Mouse (Mus musculus) bone marrow, adult 2 months (tissue): ENCODE results near the gene Abcg1.

ENCODE experiments used
- CTCF ChIP-seq: fragments of 200-500 bp; IDR thresholded peaks from 2 replicates; pipeline ENCODE4 v1.5.1; 2011; ENCODE audit warnings: low read length, control low read depth; ENCODE audit not compliant: control insufficient read depth, insufficient read depth
- POLR2A ChIP-seq: fragments of 200-500 bp; IDR thresholded peaks from 2 replicates; pipeline ENCODE4 v1.6.1; 2011; ENCODE audit warnings: low read depth, mild to moderate bottlenecking, control low read depth, low read length, borderline replicate concordance; ENCODE audit not compliant: control insufficient read depth

GRCm38 (mm10) chr17:31094781-31095180 is 37.3 kb downstream of the Abcg1 start:
- TF ChIP-seq POLR2A (no peak), CTCF (no peak)
